Mouse (Mus musculus): ENCODE measurements around the gene Arl3.
A peak's percentile ranks its signal among the peaks of the same experiment; 100 is the strongest.

The Arl3 gene

GRCm38 (mm10) chr19:46500581-46501341, 72.2 kb downstream of the Arl3 start:
- peak; percentile 51 for DNase-seq (ENCODE audit: low spot score)

GRCm38 (mm10) chr19:46499836-46500580, 73.0 kb downstream of the Arl3 start:
- peak; percentile 99 for DNase-seq (ENCODE audit: low spot score)

- no peak for DNase-seq (ENCODE audit: low spot score)
Measured at GRCm38 (mm10) chr19:46499539-46499835, 73.5 kb downstream of the Arl3 start.

- no peak for DNase-seq (ENCODE audit: low spot score)
Measured at GRCm38 (mm10) chr19:46497230-46497629, 75.8 kb downstream of the Arl3 start.

GRCm38 (mm10) chr19:46495136-46495535, 77.9 kb downstream of the Arl3 start:
- no peak for DNase-seq (ENCODE audit: low spot score)

- no peak for DNase-seq (ENCODE audit: low spot score)
Measured at GRCm38 (mm10) chr19:46490634-46491033, 82.4 kb downstream of the Arl3 start.

GRCm38 (mm10) chr19:46489448-46489847, 83.5 kb downstream of the Arl3 start:
- DNase-seq (ENCODE audit: low spot score) = no peak

- peak; percentile 17 for DNase-seq (ENCODE audit: low spot score)
Measured at GRCm38 (mm10) chr19:46486709-46487108, 86.3 kb downstream of the Arl3 start.

GRCm38 (mm10) chr19:46485847-46486246, 87.2 kb downstream of the Arl3 start:
- DNase-seq (ENCODE audit: low spot score) = no peak

- DNase-seq (ENCODE audit: low spot score) = peak; percentile 57
Measured at GRCm38 (mm10) chr19:46484518-46484917, 88.5 kb downstream of the Arl3 start.

GRCm38 (mm10) chr19:46483701-46484328, 89.2 kb downstream of the Arl3 start:
- DNase-seq (ENCODE audit: low spot score) = peak; percentile 55

- no peak for DNase-seq (ENCODE audit: low spot score)
Measured at GRCm38 (mm10) chr19:46482896-46483516, 90.0 kb downstream of the Arl3 start.

GRCm38 (mm10) chr19:46481756-46482155, 91.2 kb downstream of the Arl3 start:
- no peak for DNase-seq (ENCODE audit: low spot score)

- DNase-seq (ENCODE audit: low spot score) = no peak
Measured at GRCm38 (mm10) chr19:46481352-46481751, 91.6 kb downstream of the Arl3 start.
